Mouse (Mus musculus): ENCODE data around the gene Fpr3. TPM values are rescaled to one million over a fixed set of nuclear protein-coding genes. Genes with fewer than 3 reads are reported as not detected.
A peak's percentile ranks its signal among the peaks of the same experiment; 100 is the strongest.
"Not testable (repeated sequence)": the region's sequence is repeated elsewhere in the genome, so short reads cannot be mapped to it uniquely, and the experiment has no call there.

Gene Fpr3
- polyA plus RNA-seq (2016; fragmentation: Nextera tagmentation; extraction: Ambion mirVana), result not detected in 2 replicates

DNA sequence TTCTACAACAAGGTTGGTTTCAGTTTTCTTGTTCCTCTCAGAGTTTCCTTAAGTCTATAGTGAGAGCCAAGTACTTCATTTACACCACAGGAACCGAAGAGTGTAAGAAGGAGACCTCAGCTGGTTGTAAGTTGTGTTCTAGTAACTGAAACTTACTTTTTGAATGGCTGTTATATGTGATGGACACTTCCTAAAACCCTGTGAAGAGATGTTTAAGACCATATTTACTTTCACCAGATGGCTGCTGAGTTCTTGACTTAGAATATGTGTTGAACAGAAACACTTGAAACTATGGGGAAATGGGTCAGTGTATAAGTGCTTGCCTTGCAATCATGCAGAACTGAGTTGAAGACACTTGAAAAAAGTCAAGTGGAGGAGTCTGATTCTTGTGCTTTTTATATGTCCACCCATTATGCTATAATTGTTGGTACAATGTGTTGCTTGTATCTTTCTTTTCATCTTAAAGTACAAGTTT lies at the start of gene Fpr3, which contains the start of gene Fpr2:
Gene Fpr3, plus strand, starts transcription at position 79 of the 475 bp plus-strand sequence.
Gene Fpr2, plus strand, starts transcription at position 51 of the 475 bp plus-strand sequence.
- no peaks in the 10 kb centered on the region for H3K36me3 ChIP-seq (replicated peaks)
- H3K27ac ChIP-seq, result no peak within 1 kb of the TSS
- WGBS, result 70% methylated on average over 1 of the region's 1 CpGs
- no peak within 1 kb of the TSS for H3K4me3 ChIP-seq
- H3K4me1 ChIP-seq, result no peaks in the 10 kb centered on the region
- no peak for DNase-seq (ENCODE audit: extremely low spot score, low spot score)
- H3K27me3 ChIP-seq (ENCODE audit: poor library complexity, severe bottlenecking), result no peaks in the 10 kb centered on the region
- no peaks in the 10 kb centered on the region for H3K9me3 ChIP-seq

DNA sequence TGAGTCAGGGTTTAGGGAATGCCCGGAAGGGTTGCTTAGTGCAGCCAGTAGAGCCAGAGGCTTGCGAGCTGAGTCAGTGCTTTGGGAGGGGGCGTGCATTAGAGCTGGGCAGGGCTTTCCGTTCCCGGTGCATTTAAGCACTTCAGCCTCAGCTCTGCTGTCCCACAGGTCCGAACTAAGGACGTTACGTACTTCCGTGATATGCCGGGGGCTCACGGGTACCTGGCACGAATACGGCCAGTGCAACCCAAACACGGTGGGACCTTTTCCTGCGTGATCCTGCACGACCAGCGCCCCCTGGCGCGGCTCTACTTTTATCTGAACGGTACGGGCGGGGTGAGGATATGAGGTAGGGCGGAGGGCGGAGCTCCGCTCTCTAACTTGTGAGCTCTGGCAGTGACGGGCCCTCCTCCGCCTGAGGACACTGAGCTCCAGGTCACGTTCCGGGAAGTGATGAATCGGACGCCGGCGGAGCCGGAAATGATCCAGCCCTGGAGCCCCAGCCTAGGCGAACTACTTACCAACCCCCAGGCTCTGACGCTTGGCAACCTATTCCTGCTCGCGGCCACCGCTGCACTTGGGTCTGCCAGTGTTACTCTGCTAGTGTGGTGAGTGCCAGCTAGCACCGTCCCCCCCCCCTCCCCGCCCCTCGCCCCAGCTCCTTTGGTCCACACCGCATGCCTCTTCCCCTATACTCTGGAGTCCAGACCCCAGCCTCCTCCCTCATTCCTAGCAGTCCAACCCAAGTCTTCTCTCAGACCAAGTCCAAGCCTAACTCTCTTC lies 49.5 kb upstream of the Fpr3 start:
- Histone ChIP-seq H3K4me3 (peak overlapping the region; percentile 58), H3K27me3 (ENCODE audit: poor library complexity, severe bottlenecking) (no peaks in the 10 kb centered on the region), H3K27ac (peak overlapping the region; percentile 86), H3K9me3 (no peaks in the 10 kb centered on the region), H3K4me1 (peaks cover 55% of the 10 kb centered on the region), H3K36me3 (replicated peaks) (peaks cover 85% of the 10 kb centered on the region)
- peak; percentile 88 for DNase-seq (ENCODE audit: extremely low spot score, low spot score)
- WGBS, result under 1% methylated on average over 43 of the region's 43 CpGs

GRCm38 (mm10) chr17:17839276-17839675 lies 48.4 kb upstream of the Fpr3 start:
- Histone ChIP-seq H3K27ac (no peak overlapping the region), H3K4me3 (no peak overlapping the region), H3K4me1 (peaks cover 46% of the 10 kb centered on the region), H3K36me3 (replicated peaks) (peaks cover 81% of the 10 kb centered on the region), H3K9me3 (no peaks in the 10 kb centered on the region), H3K27me3 (ENCODE audit: poor library complexity, severe bottlenecking) (no peaks in the 10 kb centered on the region)
- no peak for DNase-seq (ENCODE audit: extremely low spot score, low spot score)
- 91% methylated on average over 2 of the region's 2 CpGs for WGBS

DNA sequence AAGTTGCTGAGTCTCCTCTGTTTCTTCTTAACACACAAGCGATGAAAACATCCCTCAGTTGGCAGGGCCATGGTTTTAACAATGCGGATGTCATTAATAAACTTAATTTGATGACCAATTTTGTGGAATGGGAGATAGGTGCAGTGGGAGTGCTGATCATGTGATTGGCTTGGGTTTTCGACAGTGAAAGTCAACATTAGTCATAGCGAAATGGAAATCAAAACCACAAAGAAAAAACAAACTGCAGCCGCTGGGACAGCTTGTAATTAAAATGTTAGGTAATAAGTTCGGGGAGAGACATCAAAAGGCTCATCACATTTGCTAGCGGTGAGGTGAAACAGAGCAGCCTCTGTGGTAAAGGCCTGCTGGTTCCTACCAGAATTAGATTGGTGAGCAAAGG lies 46.9 kb upstream of the Fpr3 start:
- H3K9me3 ChIP-seq, result no peaks in the 10 kb centered on the region
- peaks cover 67% of the 10 kb centered on the region for H3K36me3 ChIP-seq (replicated peaks)

GRCm38 (mm10) chr17:17843534-17844261 lies 44.0 kb upstream of the Fpr3 start:
- Histone ChIP-seq H3K4me1 (peaks cover 2% of the 10 kb centered on the region), H3K36me3 (replicated peaks) (peaks cover 52% of the 10 kb centered on the region), H3K27ac (peak overlapping the region; percentile 15; the same call in 1 of the 2 replicates), H3K4me3 (no peak overlapping the region), H3K27me3 (ENCODE audit: poor library complexity, severe bottlenecking) (peaks cover 9% of the 10 kb centered on the region), H3K9me3 (no peaks in the 10 kb centered on the region)
- no peak for DNase-seq (ENCODE audit: extremely low spot score, low spot score)
- 76% methylated on average over 27 of the region's 27 CpGs for WGBS

More for the DNA sequence above, 46.9 kb upstream of the Fpr3 start:
- H3K27me3 ChIP-seq (ENCODE audit: poor library complexity, severe bottlenecking), result no peaks in the 10 kb centered on the region
- no peak overlapping the region for H3K4me3 ChIP-seq
- 92% methylated on average over 7 of the region's 7 CpGs for WGBS
- no peak for DNase-seq (ENCODE audit: extremely low spot score, low spot score)
- peaks cover 31% of the 10 kb centered on the region for H3K4me1 ChIP-seq
- no peak overlapping the region for H3K27ac ChIP-seq

DNA sequence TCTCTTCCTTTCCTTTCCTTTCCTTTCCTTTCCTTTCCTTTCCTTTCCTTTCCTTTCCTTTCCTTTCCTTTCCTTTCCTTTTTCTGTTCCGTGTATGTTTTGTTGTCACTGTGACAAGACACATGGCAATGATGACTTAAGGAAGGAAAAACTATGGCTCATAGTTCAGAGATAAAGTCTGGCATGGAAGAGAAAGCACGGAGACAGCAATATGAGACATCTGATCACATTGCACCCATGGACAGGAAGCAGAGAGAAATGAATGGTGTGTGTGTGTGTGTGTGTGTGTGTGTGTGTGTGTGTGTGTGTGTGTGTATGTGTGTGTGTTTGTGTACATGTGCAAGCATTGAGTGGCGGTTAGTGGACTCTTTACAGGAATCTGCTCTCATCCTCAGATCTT lies 43.0 kb upstream of the Fpr3 start:
- H3K27ac ChIP-seq; DNase-seq (ENCODE audit: extremely low spot score, low spot score); H3K4me1 ChIP-seq; H3K4me3 ChIP-seq; H3K9me3 ChIP-seq: not testable (repeated sequence)
- Histone ChIP-seq H3K27me3 (ENCODE audit: poor library complexity, severe bottlenecking) (peaks cover 17% of the 10 kb centered on the region), H3K36me3 (replicated peaks) (peaks cover 46% of the 10 kb centered on the region)
- 86% methylated on average over 3 of the region's 3 CpGs for WGBS

- 72% methylated on average over 10 of the region's 10 CpGs for WGBS
- no peak for DNase-seq (ENCODE audit: extremely low spot score, low spot score)
- Histone ChIP-seq H3K4me3 (no peak overlapping the region), H3K27me3 (ENCODE audit: poor library complexity, severe bottlenecking) (peaks cover 25% of the 10 kb centered on the region), H3K4me1 (peaks cover 8% of the 10 kb centered on the region), H3K9me3 (no peaks in the 10 kb centered on the region), H3K27ac (no peak overlapping the region), H3K36me3 (replicated peaks) (peaks cover 39% of the 10 kb centered on the region)
Measured at GRCm38 (mm10) chr17:17845187-17846027, 42.2 kb upstream of the Fpr3 start.

DNA sequence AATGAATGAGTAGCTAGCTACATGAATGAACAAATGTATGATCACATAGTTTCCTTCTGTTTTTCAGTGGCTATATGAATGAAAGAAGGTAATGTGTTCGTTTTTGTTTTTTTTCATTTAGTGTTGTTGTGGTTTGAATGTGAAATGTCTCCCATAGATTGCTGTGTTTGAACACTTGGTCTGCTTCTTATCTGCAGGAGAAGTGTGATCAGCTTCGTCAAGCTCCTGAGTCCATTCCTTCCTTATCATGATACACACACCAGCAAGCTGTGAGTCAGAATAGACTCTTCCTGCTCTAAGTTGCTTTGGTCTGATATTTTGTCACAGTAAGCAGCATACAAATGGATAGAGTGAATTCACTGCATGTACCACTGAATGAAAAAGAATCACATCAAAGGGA lies 38.7 kb upstream of the Fpr3 start:
- H3K4me3 ChIP-seq, result no peak overlapping the region
- peaks cover 9% of the 10 kb centered on the region; the same call in 1 of the 2 replicates for H3K36me3 ChIP-seq (replicated peaks)
- H3K27me3 ChIP-seq (ENCODE audit: poor library complexity, severe bottlenecking), result peaks cover 39% of the 10 kb centered on the region
- H3K27ac ChIP-seq, result no peak overlapping the region
- 81% methylated on average over 2 of the region's 2 CpGs for WGBS
- H3K9me3 ChIP-seq, result no peaks in the 10 kb centered on the region
- peaks cover 8% of the 10 kb centered on the region for H3K4me1 ChIP-seq
- DNase-seq (ENCODE audit: extremely low spot score, low spot score), result no peak

GRCm38 (mm10) chr17:17849906-17850712 lies 37.5 kb upstream of the Fpr3 start:
- H3K27me3 ChIP-seq (ENCODE audit: poor library complexity, severe bottlenecking), result peaks cover 39% of the 10 kb centered on the region
- H3K4me3 ChIP-seq, result peak overlapping the region; percentile 20
- no peak overlapping the region for H3K27ac ChIP-seq
- peaks cover 11% of the 10 kb centered on the region for H3K4me1 ChIP-seq
- no peaks in the 10 kb centered on the region for H3K9me3 ChIP-seq
- DNase-seq (ENCODE audit: extremely low spot score, low spot score), result no peak
- WGBS, result 14% methylated on average over 55 of the region's 55 CpGs
- peaks cover 9% of the 10 kb centered on the region; the same call in 1 of the 2 replicates for H3K36me3 ChIP-seq (replicated peaks)

DNA sequence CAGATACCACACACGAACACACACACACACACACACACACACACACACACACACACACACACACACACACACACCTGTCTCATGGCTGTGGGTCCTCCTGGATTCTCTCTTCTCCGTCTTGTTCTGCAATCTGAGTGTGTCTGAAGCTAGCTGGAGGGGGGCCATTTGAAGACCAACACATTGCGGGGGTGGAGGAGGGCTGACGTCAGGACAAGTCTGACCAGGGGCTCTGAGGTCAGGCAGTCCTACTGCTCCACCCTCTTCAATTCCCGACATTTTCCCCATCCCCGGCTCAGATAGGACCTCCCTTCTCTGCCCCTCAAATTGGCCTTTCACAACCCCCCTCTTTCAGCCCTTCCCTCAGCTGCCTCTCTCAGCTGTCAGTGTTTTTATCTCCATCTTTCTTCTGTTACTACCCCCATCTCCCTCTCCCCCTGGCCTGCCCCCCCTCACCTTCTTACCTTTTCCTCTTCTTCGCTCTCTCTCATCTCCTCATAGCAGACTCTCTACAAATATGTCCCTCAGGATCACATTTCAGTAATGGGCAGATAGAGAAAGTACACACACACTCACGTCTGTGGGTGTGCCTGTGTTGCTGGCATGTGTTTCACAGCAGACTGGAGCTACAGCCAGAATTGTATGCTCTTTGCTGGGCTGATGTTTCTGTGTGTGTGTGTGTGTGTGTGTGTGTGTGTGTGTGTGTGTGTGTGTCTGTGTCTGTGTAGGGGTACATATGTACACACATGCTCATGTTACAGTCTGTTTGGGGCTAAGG lies 32.4 kb upstream of the Fpr3 start, which contains the start of gene Has1:
Gene Has1, minus strand, starts transcription at position 142 of the 775 bp plus-strand sequence.
- no peaks in the 10 kb centered on the region for H3K36me3 ChIP-seq (replicated peaks)
- H3K4me3 ChIP-seq, result no peak within 1 kb of the TSS
- no peaks in the 10 kb centered on the region; the same call in 1 of the 2 replicates for H3K9me3 ChIP-seq
- no peak for DNase-seq (ENCODE audit: extremely low spot score, low spot score)
- H3K27ac ChIP-seq, result no peak within 1 kb of the TSS
- H3K4me1 ChIP-seq, result peaks cover 9% of the 10 kb centered on the region
- WGBS, result 67% methylated on average over 8 of the region's 8 CpGs
- peaks cover 15% of the 10 kb centered on the region for H3K27me3 ChIP-seq (ENCODE audit: poor library complexity, severe bottlenecking)

DNA sequence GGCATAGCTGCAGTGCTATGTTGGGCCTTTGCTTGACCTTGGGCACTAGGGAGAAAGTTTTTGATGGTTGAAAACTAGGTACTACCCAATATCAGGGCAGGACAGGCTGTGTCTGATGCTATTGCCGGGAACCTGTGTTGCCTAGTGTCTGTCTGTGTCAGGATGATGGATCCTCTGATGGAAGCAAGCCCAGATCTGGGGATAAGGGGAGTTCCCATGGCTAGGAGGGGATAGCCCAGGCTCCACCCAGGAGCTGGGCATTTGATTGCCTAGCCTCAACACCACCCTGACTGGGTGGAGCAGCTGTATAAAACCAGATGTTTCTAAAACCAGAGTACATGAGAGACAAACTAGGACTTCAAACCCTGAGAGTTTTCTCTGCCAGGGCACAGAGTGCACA lies 31.0 kb upstream of the Fpr3 start:
- WGBS, result 93% methylated on average over 1 of the region's 1 CpGs
- no peak for DNase-seq (ENCODE audit: extremely low spot score, low spot score)
- Histone ChIP-seq H3K4me3 (no peak overlapping the region), H3K9me3 (no peaks in the 10 kb centered on the region; the same call in 1 of the 2 replicates), H3K4me1 (peaks cover 7% of the 10 kb centered on the region; the same call in 1 of the 2 replicates), H3K27me3 (ENCODE audit: poor library complexity, severe bottlenecking) (peaks cover 1% of the 10 kb centered on the region; the same call in 1 of the 2 replicates), H3K27ac (no peak overlapping the region), H3K36me3 (replicated peaks) (no peaks in the 10 kb centered on the region)

Measured in forebrain, embryonic 10.5 days (tissue).